Mouse (Mus musculus) heart, embryonic 12.5 days (tissue): ENCODE results near the gene Eif2b3. TPM values are rescaled to one million over a fixed set of nuclear protein-coding genes. Genes with fewer than 3 reads are reported as not detected.

Source experiments
- ATAC-seq: fragments of 200-750 bp; cut with Nextera tagmentation; 2 replicates; pipeline ENCODE4 v1.8.0; 2017; ENCODE audit warnings: moderate TSS enrichment, moderate library complexity; ENCODE audit not compliant: insufficient number of reproducible peaks, low FRiP score
- H3K27ac ChIP-seq: fragments of 300-500 bp; sonication (generic); 2 replicates; pipeline ENCODE4 v1.5.1; 2016; ENCODE audit warnings: mild to moderate bottlenecking, moderate library complexity; ENCODE audit not compliant: poor library complexity, severe bottlenecking
- H3K27me3 ChIP-seq: fragments of 300-500 bp; sonication (generic); replicated peaks from 2 replicates; pipeline ENCODE4 v1.6.1; 2016; ENCODE audit warnings: mild to moderate bottlenecking, moderate library complexity
- H3K36me3 ChIP-seq: fragments of 300-500 bp; sonication (generic); 2 replicates; pipeline ENCODE4 v1.6.1; 2016; ENCODE audit warnings: mild to moderate bottlenecking, moderate library complexity
- H3K4me1 ChIP-seq: fragments of 300-500 bp; sonication (generic); replicated peaks from 2 replicates; pipeline ENCODE4 v1.6.1; 2016; ENCODE audit warnings: mild to moderate bottlenecking
- H3K4me2 ChIP-seq: fragments of 300-500 bp; sonication (generic); 2 replicates; pipeline ENCODE4 v1.6.1; 2016; ENCODE audit warnings: mild to moderate bottlenecking, moderate library complexity
- H3K4me3 ChIP-seq: fragments of 300-500 bp; sonication (generic); 2 replicates; pipeline ENCODE4 v1.5.1; 2016; ENCODE audit warnings: mild to moderate bottlenecking
- H3K9ac ChIP-seq: fragments of 300-500 bp; sonication (generic); 2 replicates; pipeline ENCODE4 v1.6.1; 2016; ENCODE audit warnings: mild to moderate bottlenecking, moderate library complexity
- H3K9me3 ChIP-seq: fragments of 300-500 bp; sonication (generic); replicated peaks from 2 replicates; pipeline ENCODE4 v1.6.1; 2016; ENCODE audit warnings: mild to moderate bottlenecking, moderate library complexity
- WGBS: fragments of 180-500 bp; shearing (Covaris S2); methylation state at CpG from one replicate; pipeline ENCODE4 v1.1.7; 2016; 5-methylcytosine and 5-hydroxymethylcytosine counted together
- polyA plus RNA-seq: library from polyadenylated mRNA; unstranded; fragments of >200 nt; fragmentation: Nextera tagmentation; extraction: Ambion mirVana; gene quantifications from 2 replicates; pipeline ENCODE4 v1.2.1, GENCODE M21; 2016

Eif2b3 gene
- polyA plus RNA-seq, 1 experiment from 2014 or later, result 29.2 TPM

DNA sequence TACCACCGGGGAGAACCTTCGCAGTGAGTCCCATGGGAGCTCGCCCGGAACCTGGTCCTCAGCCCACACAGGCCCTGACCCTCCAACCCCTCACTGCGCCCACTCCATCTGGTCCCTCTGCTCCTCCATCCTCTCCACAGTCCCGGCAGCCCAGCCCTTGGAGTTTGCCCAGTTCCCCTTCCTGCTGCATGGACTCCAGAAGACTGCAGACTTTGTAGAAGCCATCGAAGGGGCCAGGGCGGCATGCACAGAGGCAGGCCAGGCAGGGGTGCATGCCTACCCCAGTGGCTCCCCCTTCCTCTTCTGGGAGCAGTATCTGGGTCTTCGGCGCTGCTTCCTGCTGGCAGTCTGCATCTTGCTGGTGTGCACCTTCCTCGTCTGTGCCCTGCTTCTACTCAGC lies 91.8 kb downstream of the Eif2b3 start:
- Histone ChIP-seq H3K4me1 (no peaks in the 10 kb centered on the region), H3K27me3 (no peaks in the 10 kb centered on the region), H3K36me3 (peaks cover 8% of the 10 kb centered on the region; the same call in 1 of the 2 replicates), H3K27ac (no peak overlapping the region), H3K4me2 (no peak overlapping the region), H3K4me3 (no peak overlapping the region), H3K9me3 (no peaks in the 10 kb centered on the region), H3K9ac (no peak overlapping the region)
- WGBS, result 85% methylated on average over 11 of the region's 11 CpGs
- ATAC-seq, result no peak

DNA sequence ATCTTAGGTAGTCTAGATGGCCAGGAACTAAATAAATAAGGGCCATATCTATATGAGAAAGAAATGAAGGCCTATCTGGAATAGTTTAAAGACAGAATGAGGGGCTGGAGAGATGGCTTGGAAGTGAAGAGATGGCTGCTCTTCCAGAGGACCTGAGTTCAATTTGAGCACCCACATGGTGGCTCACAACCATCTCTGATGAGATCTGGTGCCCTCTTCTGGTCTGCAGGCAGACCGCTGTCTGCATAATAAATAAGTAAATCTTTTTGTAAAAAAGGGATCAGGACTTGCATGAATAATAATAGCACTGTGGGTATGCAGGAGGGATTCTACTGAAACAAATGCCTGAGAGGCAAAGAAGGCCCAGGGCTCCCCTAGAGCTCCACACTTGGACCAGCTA lies 94.0 kb downstream of the Eif2b3 start:
- Histone ChIP-seq H3K27ac (no peak overlapping the region), H3K36me3 (peaks cover 8% of the 10 kb centered on the region; the same call in 1 of the 2 replicates), H3K4me2 (no peak overlapping the region), H3K27me3 (no peaks in the 10 kb centered on the region), H3K4me3 (no peak overlapping the region), H3K4me1 (no peaks in the 10 kb centered on the region), H3K9me3 (no peaks in the 10 kb centered on the region), H3K9ac (no peak overlapping the region)
- 85% methylated on average over 1 of the region's 1 CpGs for WGBS
- ATAC-seq, result no peak

DNA sequence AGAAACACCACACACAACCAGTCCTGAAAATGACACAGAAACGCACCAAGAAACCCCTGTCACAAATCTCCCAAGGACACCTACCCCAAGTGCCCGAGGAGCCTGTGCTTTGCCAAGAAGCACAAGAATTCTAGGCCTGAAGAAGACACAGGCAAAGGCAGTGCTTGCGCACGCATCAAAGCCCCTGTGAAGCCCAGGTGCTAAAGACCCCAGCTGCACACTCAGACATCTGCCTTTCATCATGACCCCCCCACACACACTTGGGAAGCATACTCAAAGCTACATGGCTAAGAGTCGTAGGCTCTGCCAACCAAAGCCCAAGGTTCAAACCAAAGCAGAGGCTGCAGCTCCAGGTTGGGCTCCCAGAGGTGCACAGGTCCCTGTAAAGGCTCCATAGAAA lies 96.4 kb downstream of the Eif2b3 start:
- Histone ChIP-seq H3K9me3 (no peaks in the 10 kb centered on the region), H3K36me3 (peaks cover 8% of the 10 kb centered on the region; the same call in 1 of the 2 replicates), H3K4me1 (0 out of 2 replicates have a peak, but pooled peaks cover 3% of the 10 kb centered on the region), H3K4me3 (no peak overlapping the region), H3K9ac (no peak overlapping the region), H3K4me2 (no peak overlapping the region), H3K27ac (no peak overlapping the region), H3K27me3 (no peaks in the 10 kb centered on the region)
- ATAC-seq, result no peak
- WGBS, result 79% methylated on average over 5 of the region's 5 CpGs

DNA sequence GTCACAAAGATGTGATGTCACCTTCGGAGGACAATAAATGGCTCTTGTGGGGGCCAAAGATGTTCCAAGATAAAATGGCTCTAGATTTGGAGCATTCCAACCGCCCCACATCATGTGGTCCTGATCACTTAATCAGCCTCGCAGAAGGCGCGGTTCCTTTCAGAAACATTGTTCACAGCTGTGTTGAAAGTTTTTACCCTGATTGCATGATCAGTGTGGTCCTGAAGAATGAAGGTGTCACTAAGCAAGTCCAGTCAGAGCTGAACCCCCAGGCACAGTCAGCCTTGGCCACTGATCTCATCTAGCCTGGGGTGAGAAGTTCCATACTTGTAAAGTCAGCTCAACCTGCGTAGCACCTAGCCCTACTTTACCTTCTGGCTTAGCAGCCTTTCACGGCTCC lies 98.7 kb downstream of the Eif2b3 start:
- ATAC-seq, result no peak
- H3K4me1 ChIP-seq, result 0 out of 2 replicates have a peak, but pooled peaks cover 3% of the 10 kb centered on the region
- H3K27ac ChIP-seq, result no peak overlapping the region
- no peaks in the 10 kb centered on the region for H3K9me3 ChIP-seq
- 92% methylated on average over 7 of the region's 7 CpGs for WGBS
- H3K27me3 ChIP-seq, result no peaks in the 10 kb centered on the region
- no peak overlapping the region for H3K4me2 ChIP-seq
- no peak overlapping the region for H3K4me3 ChIP-seq
- no peak overlapping the region for H3K9ac ChIP-seq
- H3K36me3 ChIP-seq, result no peaks in the 10 kb centered on the region

DNA sequence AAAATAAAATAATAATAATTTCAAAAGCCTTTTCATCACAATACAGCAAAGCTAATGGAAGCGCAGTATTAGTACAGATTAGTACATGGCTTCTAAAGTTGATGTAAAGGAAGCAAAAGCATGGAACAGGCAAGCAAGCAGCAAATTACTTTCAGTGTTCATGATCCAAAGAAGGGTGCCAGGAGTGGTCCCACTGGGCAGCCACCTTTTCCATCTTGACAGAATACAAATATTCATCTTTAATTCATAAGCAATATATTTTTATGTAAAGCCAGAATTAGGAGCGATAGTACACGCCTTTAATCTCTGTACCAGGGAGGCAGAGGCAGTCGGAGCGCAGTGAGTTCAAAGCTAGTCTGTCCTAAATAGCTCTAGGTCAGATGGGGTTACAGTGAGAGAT lies 100.4 kb downstream of the Eif2b3 start:
- Histone ChIP-seq H3K4me3 (peak overlapping the region; percentile 57), H3K9me3 (no peaks in the 10 kb centered on the region), H3K36me3 (no peaks in the 10 kb centered on the region), H3K4me1 (peaks cover 8% of the 10 kb centered on the region), H3K9ac (peak overlapping the region; percentile 66), H3K27me3 (no peaks in the 10 kb centered on the region), H3K4me2 (peak overlapping the region; percentile 99), H3K27ac (peak overlapping the region; percentile 76)
- ATAC-seq, result no peak
- 75% methylated on average over 5 of the region's 5 CpGs for WGBS

DNA sequence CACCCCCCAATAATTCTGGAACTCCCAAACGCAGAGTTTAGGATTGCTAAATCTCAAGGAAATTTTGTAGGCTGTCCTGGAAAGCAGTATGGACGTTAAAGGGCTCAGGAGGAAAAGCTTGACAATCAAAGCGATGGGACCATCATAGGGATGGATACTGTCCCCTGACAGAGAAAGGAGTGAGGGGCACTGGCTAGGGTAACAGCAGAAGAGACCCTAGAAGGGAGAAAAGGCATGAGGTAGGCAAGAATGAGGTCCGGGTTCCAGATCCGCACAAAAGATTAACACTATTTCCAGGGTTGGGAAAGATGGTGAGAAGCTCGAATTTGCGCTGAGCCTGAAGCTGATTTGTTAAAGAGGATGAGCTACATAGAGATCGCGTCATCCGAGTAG lies 100.8 kb downstream of the Eif2b3 start:
- Histone ChIP-seq H3K36me3 (no peaks in the 10 kb centered on the region), H3K4me2 (peak overlapping the region; percentile 99), H3K9ac (peak overlapping the region; percentile 66), H3K27me3 (no peaks in the 10 kb centered on the region), H3K4me3 (peak overlapping the region; percentile 57), H3K4me1 (peaks cover 12% of the 10 kb centered on the region), H3K9me3 (no peaks in the 10 kb centered on the region), H3K27ac (peak overlapping the region; percentile 76)
- ATAC-seq, result no peak
- WGBS, result 6% methylated on average over 10 of the region's 10 CpGs

DNA sequence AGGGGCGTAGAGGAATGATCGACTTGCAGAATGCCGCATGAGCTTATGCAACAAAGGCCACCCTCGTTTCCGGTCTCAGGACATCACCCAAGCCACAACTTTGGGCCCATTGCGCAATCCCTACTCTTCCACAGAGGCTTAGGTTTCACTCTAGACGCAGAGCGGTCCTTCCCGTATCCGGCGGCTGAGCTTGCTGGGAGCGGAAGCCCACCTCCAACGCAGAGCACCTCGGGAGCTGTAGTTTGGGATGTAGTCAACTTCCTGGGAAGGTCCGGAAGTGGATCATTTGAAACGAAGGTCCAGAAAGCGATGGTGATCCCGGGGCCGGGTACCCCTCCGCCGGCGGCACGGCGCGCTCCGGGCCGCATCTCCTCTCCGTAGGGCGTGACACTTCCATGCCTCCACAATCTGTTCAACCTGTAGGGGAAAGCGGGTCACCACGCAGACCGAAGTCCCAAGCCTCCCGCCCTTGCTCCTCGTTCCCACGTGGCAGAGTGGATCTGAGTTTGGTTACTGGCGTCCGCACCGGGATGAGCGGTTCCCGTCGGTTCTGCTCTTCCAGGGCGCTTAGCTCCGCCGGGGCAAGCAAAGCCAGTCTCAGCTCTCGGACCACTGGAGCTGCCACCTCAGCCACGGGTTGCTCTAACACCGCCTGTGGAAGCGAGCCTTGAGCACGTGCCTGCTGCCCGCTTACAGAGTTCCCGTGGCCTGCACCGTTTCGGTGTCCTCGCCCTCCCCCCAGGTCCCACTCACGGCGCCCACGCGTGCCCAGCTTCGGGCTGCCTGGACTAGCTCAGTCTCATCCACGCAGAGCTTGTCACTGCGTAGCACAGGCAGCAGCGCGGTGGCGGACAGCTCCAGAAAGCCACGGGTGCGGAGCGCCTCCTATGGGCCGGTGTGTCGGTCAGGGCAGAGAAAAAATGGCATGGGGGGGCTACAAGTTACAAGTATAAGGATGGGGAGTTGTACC lies 101.5 kb downstream of the Eif2b3 start:
- ATAC-seq, result peak; percentile 90
- Histone ChIP-seq H3K4me3 (peak overlapping the region; percentile 57), H3K27me3 (no peaks in the 10 kb centered on the region), H3K36me3 (no peaks in the 10 kb centered on the region), H3K9me3 (no peaks in the 10 kb centered on the region), H3K9ac (peak overlapping the region; percentile 72), H3K27ac (peak overlapping the region; percentile 76), H3K4me2 (peak overlapping the region; percentile 99), H3K4me1 (peaks cover 19% of the 10 kb centered on the region)
- WGBS, result under 1% methylated on average over 69 of the region's 69 CpGs

DNA sequence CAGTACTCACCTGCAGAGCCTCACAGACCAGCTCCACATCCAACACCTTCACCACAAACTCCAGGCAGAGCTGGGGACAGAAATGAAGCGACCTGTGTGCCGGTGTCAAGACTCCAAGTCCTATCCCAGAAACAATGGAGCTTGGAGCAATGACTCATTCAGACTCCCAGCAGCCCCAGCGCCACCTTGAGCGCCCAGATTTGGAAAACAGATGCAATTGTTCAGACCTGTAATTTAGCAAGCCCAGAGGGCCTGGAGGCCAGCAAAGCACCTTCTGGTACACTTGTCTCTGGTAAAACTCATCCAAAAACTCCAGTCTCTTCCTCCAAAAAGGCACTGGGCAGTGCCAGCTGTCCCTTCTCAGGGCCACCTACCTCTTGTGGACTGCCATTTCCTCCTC lies 103.0 kb downstream of the Eif2b3 start:
- no peak for ATAC-seq
- Histone ChIP-seq H3K4me3 (no peak overlapping the region), H3K27me3 (no peaks in the 10 kb centered on the region), H3K4me2 (no peak overlapping the region), H3K36me3 (no peaks in the 10 kb centered on the region), H3K4me1 (peaks cover 25% of the 10 kb centered on the region), H3K9ac (no peak overlapping the region), H3K9me3 (no peaks in the 10 kb centered on the region), H3K27ac (no peak overlapping the region)
- 78% methylated on average over 4 of the region's 4 CpGs for WGBS

DNA sequence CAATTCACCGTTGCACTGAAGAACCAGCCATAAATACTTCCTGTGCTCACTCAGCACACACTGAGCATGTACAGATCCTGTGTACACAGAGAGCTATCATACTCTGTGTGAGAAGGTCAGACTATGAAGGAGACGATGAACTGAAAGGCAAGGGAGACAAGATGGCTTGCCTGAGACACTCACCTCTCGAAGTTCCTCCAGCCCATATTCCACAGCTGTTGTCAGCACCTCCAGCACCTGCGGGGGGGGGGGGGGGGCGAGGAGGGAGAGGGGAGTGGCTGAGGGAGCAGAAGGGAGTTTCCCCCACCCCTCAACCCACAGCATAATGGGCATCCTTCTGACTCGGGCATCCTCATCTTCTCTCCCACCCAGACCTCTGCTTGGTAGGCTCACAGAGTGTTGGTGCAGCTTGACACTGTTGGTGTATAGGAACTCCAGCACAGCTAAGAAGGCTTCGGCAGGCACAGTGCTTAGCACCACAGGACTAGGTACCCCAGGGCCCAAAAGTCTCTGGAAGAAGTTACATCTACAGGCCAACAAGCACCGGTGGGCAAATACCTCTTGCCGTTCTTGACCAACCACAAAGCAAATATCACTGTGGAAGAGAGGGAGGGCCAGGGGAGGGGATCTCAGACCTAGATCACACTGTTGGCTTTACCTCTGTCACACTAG lies 104.5 kb downstream of the Eif2b3 start:
- 67% methylated on average over 8 of the region's 9 CpGs for WGBS
- no peak overlapping the region for H3K27ac ChIP-seq

DNA sequence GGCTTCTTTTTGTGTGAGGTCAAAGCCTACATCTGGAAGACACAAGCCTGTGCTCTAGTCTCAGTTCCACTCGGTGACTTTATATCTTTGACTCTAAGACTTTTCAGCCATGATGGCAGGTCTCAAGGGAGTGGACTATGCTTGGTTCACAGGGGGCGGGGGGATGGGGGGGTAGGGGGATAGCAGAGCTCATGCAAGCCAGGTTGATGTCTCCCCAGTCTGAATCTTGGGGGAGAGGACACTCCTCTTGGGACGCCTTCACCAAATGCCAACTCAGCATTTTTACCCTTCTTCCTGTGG lies 105.0 kb downstream of the Eif2b3 start:
- Histone ChIP-seq H3K4me3 (no peak overlapping the region), H3K4me2 (no peak overlapping the region), H3K27ac (0 out of 2 replicates have a peak overlapping the region, but pooled peaks have one; percentile 61), H3K27me3 (peaks cover 3% of the 10 kb centered on the region; the same call in 1 of the 2 replicates), H3K36me3 (peaks cover 12% of the 10 kb centered on the region), H3K4me1 (peaks cover 25% of the 10 kb centered on the region), H3K9ac (no peak overlapping the region), H3K9me3 (no peaks in the 10 kb centered on the region)
- WGBS, result 87% methylated on average over 3 of the region's 3 CpGs
- no peak for ATAC-seq

More for the DNA sequence above, 104.5 kb downstream of the Eif2b3 start:
- H3K4me1 ChIP-seq, result peaks cover 25% of the 10 kb centered on the region
- ATAC-seq, result no peak
- no peak overlapping the region for H3K4me2 ChIP-seq
- peaks cover 3% of the 10 kb centered on the region; the same call in 1 of the 2 replicates for H3K27me3 ChIP-seq
- H3K36me3 ChIP-seq, result peaks cover 7% of the 10 kb centered on the region
- H3K9ac ChIP-seq, result no peak overlapping the region
- H3K4me3 ChIP-seq, result no peak overlapping the region
- H3K9me3 ChIP-seq, result no peaks in the 10 kb centered on the region
